Mouse (Mus musculus) C2C12 (cell line): ENCODE data around the gene Slc16a8.
A peak's percentile ranks its signal among the peaks of the same experiment; 100 is the strongest.

Source experiments
- CEBPB ChIP-seq: IDR thresholded peaks from one replicate; pipeline ENCODE4 v1.6.1; 2011; ENCODE audit warnings: low read depth, mild to moderate bottlenecking, control low read depth, moderate library complexity
- CTCF ChIP-seq: IDR thresholded peaks from one replicate; pipeline ENCODE4 v1.5.1; 2011; ENCODE audit not compliant: control insufficient read depth, insufficient read depth, insufficient read length
- MAX ChIP-seq: IDR thresholded peaks from one replicate; pipeline ENCODE4 v1.6.1; 2011; ENCODE audit warnings: mild to moderate bottlenecking, control low read depth
- MYOD1 ChIP-seq: IDR thresholded peaks from one replicate; pipeline ENCODE4 v1.6.1; 2011; ENCODE audit warnings: low read depth; ENCODE audit not compliant: control insufficient read depth, insufficient read length
- USF1 ChIP-seq: IDR thresholded peaks from one replicate; pipeline ENCODE4 v1.6.1; 2011; ENCODE audit warnings: low read depth, mild to moderate bottlenecking, control low read depth, moderate library complexity

DNA sequence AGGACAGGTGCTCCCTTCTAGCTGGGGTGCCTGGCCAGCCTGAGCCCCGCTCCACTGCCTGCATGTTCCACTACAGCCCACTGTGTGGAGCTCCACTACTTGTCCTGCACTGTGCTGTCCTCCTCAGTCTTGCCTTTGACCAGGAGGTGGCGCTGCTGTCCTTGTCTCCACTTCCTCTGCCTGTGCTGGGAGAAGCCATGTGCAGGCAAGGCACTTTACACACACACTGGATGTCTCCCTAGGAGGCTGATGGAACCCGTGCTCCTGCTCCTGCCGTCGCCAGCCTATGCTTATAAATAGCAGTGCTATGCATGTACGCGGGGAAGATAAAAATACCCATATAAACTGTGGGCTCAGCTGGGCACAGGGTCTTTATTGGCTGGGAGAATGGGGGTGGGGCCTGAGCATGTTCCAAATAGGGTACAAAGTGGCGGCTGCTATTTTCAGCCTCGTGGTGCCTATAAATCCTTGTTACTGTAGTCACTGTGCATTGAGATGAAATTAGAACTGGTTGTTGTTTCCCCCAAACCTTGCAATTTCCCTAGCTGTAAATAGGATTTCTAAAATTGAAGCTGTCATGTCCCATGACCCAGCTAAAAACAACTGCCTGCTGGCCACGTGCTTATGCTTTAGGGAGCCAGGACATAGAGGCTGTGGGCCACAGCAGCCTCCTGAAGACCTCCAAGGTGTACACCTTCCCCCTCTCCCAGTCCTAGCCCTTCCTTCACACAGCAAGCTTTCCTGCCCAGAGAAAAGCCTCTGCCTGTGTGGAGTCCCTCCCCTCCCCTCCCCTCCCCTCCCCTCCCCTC lies 11.1 kb downstream of the Slc16a8 start:
- peak; percentile 100 for TF ChIP-seq CTCF
- peak; percentile 99 for TF ChIP-seq MAX
- TF ChIP-seq CEBPB: no peak
- TF ChIP-seq MYOD1: no peak
- no peak for TF ChIP-seq USF1
